Mouse (Mus musculus) brain, embryonic 14.5 days (tissue): ENCODE measurements around the gene Cd9.

Source experiments
- CTCF ChIP-seq: fragments of 200-500 bp; IDR thresholded peaks from 2 replicates; pipeline ENCODE4 v1.5.1; 2012; ENCODE audit warnings: inconsistent platforms, mild to moderate bottlenecking, moderate library complexity, borderline replicate concordance; ENCODE audit not compliant: insufficient read depth, insufficient read length; ENCODE audit errors: extremely low read depth
- POLR2A ChIP-seq: fragments of 200-500 bp; IDR thresholded peaks from 2 replicates; pipeline ENCODE4 v1.6.1; 2012; ENCODE audit warnings: mild to moderate bottlenecking, inconsistent platforms, borderline replicate concordance; ENCODE audit not compliant: poor library complexity, insufficient read depth, insufficient read length, severe bottlenecking; ENCODE audit errors: extremely low read depth

- TF ChIP-seq POLR2A, result no peak
- TF ChIP-seq CTCF, result no peak
Observed at GRCm38 (mm10) chr6:125422051-125422822, 72.4 kb downstream of the Cd9 start.
